In the genomic region with DNA sequence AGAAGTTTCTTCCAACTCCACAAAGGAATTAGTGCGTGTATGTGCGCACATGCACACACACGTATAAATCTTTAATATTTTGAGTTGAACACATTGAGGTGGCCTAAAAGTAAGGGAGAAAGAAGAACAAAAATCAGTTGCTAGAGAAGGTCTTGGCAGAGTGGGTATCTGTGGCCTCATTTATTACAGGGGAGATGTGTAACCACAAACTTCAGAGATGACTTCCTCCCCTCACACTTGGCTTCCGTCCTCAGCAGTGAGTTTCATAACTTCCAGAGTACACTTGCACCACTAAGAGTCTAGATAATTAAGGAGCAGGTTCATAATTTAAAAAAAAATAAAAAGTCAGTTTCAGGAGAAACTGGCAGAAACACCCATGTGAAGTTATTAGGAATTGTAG, we compare ENCODE assay signal across 20 mouse cellular contexts.
DNase-seq lines count a peak whose midpoint lies in the region; ATAC-seq and TF ChIP-seq lines count a peak whose summit lies in the region.
"Had no signal": no experiment of that assay in that cellular context is flagged by ENCODE, and none has a peak within 500 bp of the region (broad histone marks: within the 10 kb centered on the region; RNA-seq: fewer than 3 reads in every experiment).

No protein-coding gene starts in this region.

- H3K4me3 ChIP-seq in lung, adult 2 months (replicated peaks; ENCODE audit: extremely low read depth, low read depth, low read length): no peak overlapping the region
- no peak overlapping the region for H3K4me3 ChIP-seq in MEL (ENCODE audit: control insufficient read depth in 1 of 2, insufficient read depth in 1 of 2, low read depth in 2 of 2, low read length in 2 of 2)
- H3K4me3 ChIP-seq: embryonic facial prominence, embryonic 10.5 days; hindbrain, embryonic 12.5 days; limb, embryonic 10.5 days had no signal

- H3K4me1 ChIP-seq in lung, adult 2 months (ENCODE audit: control insufficient read depth, insufficient read depth, low read length): no peaks in the 10 kb centered on the region
- H3K4me1 ChIP-seq in MEL (ENCODE audit: control insufficient read depth in 1 of 2, insufficient read depth in 2 of 2, low read length in 2 of 2): no peaks in the 10 kb centered on the region
- H3K4me1 ChIP-seq: embryonic facial prominence, embryonic 10.5 days; hindbrain, embryonic 12.5 days; limb, embryonic 10.5 days had no signal

- no peak overlapping the region for H3K9ac ChIP-seq in MEL (ENCODE audit: control insufficient read depth, low read depth, low read length, poor library complexity, severe bottlenecking)
- H3K9ac ChIP-seq: hindbrain, embryonic 12.5 days had no signal

- H3K27ac ChIP-seq in MEL (ENCODE audit: control insufficient read depth, low read depth, low read length): no peak overlapping the region
- H3K27ac ChIP-seq: embryonic facial prominence, embryonic 10.5 days; hindbrain, embryonic 12.5 days; limb, embryonic 10.5 days had no signal

- H3K27me3 ChIP-seq in MEL (ENCODE audit: control insufficient read depth in 1 of 2, insufficient read depth in 2 of 2, low read length in 2 of 2): no peaks in the 10 kb centered on the region
- H3K27me3 ChIP-seq: hindbrain, embryonic 12.5 days; Patski had no signal

- TF ChIP-seq EP300 in MEL (IDR thresholded peaks at IDR 0.05; ENCODE audit: low read depth in 1 of 2, low read length in 2 of 2): no peak

- no peaks in the 10 kb centered on the region for H3K36me3 ChIP-seq in MEL (ENCODE audit: control insufficient read depth in 1 of 2, insufficient read depth in 2 of 2, low read length in 2 of 2)
- H3K36me3 ChIP-seq: hindbrain, embryonic 12.5 days had no signal

- 76% methylated on average over 4 of the region's 4 CpGs for WGBS in lung, adult 2 months

- no peak for ATAC-seq in cerebellum, adult (ENCODE audit: insufficient number of reproducible peaks, low FRiP score, low TSS enrichment)
- ATAC-seq: Patski had no signal

- no peaks in the 10 kb centered on the region for H3K9me3 ChIP-seq in MEL (replicated peaks; ENCODE audit: insufficient read depth, low read length)
- H3K9me3 ChIP-seq: embryonic facial prominence, embryonic 10.5 days; hindbrain, embryonic 12.5 days; limb, embryonic 10.5 days had no signal

- no peak for TF ChIP-seq POLR2A in lung, adult 2 months (IDR thresholded peaks at IDR 0.05; ENCODE audit: borderline replicate concordance, extremely low read depth, low read depth, low read length)
- TF ChIP-seq POLR2A in MEL (IDR thresholded peaks at IDR 0.05; ENCODE audit: control insufficient read depth in 1 of 2, insufficient read depth in 1 of 2, low read depth in 1 of 2, low read length in 2 of 2, poor library complexity in 1 of 2): no peak

- no peak for TF ChIP-seq CTCF in lung, adult 2 months (IDR thresholded peaks at IDR 0.05; ENCODE audit: insufficient read depth, low read length)
- no peak for TF ChIP-seq CTCF in MEL (IDR thresholded peaks at IDR 0.05 in 2 of 3, conservative IDR thresholded peaks at IDR 0.05 in 1 of 3; ENCODE audit: control insufficient read depth in 1 of 3, insufficient read depth in 1 of 3, low read depth in 2 of 3, low read length in 3 of 3, poor library complexity in 1 of 3, severe bottlenecking in 1 of 3)

- TF ChIP-seq RAD21 in MEL (IDR thresholded peaks at IDR 0.05; ENCODE audit: low read depth, low read length): no peak

- DNase-seq in lung, postnatal 36 days: peak; percentile 22
- DNase-seq in lung, adult 2 months: no peak
- DNase-seq in MEL (ENCODE audit: low read depth, low spot score): peak; percentile 24
- peak; percentile 52 for DNase-seq in induced T-regulatory cell, adult 2 months (ENCODE audit: low read depth)
- peak; percentile 20 for DNase-seq in thymus, postnatal 14 days
- DNase-seq in Muller cell, postnatal 12 days (ENCODE audit: inconsistent ontology term): no peak
- no peak for DNase-seq in layer of hippocampus, postnatal 14 days (ENCODE audit: low spot score in 2 of 2)
- DNase-seq: adrenal gland, postnatal 25 days; cerebellum, adult 2 months; cerebellum, postnatal 36 days; gastrocnemius, postnatal 14 days; kidney, adult 8-10 months; kidney, postnatal 14 days; lung, adult 18-20 months; right cerebral cortex, adult 18-20 months had no signal

- no peaks in the 10 kb centered on the region for H3K79me2 ChIP-seq in MEL (ENCODE audit: control insufficient read depth, insufficient read depth, low read length, poor library complexity)

TF ChIP-seq in MEL, 35 proteins besides CTCF, POLR2A, EP300 and RAD21:
- no peak for TF ChIP-seq TCF12 (IDR thresholded peaks at IDR 0.05; ENCODE audit: low read depth, low read length)
- no peak for TF ChIP-seq GABPA (IDR thresholded peaks at IDR 0.05; ENCODE audit: low read depth, low read length)
- TF ChIP-seq ZC3H11A (IDR thresholded peaks at IDR 0.05; ENCODE audit: low read depth, low read length): no peak
- TF ChIP-seq TBP (IDR thresholded peaks at IDR 0.05; ENCODE audit: low read depth, low read length): no peak
- no peak for TF ChIP-seq MEF2A (IDR thresholded peaks at IDR 0.05; ENCODE audit: extremely low read depth, insufficient replicate concordance, low read depth, low read length, poor library complexity, severe bottlenecking)
- TF ChIP-seq JUND (IDR thresholded peaks at IDR 0.05; ENCODE audit: low read depth, low read length): no peak

Comparison
In these comparisons a context has a peak if more than half of its experiments do, and no peak if none do; other contexts are left out.
1. DNase-seq: peak in lung, postnatal 36 days (single experiment), MEL (single experiment), induced T-regulatory cell, adult 2 months (single experiment) and thymus, postnatal 14 days (single experiment); none in lung, adult 2 months (single experiment), Muller cell, postnatal 12 days (single experiment) and layer of hippocampus, postnatal 14 days (0 of 2).